Mouse (Mus musculus) inflammation-experienced regulatory T-cells (primary cell): Measurements from ENCODE around the gene Hist1h4k. TPM values are rescaled to one million over a fixed set of nuclear protein-coding genes. Genes with fewer than 3 reads are reported as not detected.

Source experiments
- polyA plus RNA-seq, 2 experiments: library from polyadenylated mRNA; unstranded; fragments of 100-300 nt; shearing (Covaris generic); gene quantifications; one replicate each; pipeline ENCODE4 v1.2.1; 2017

Hist1h4k gene
- polyA plus RNA-seq, result 10 to 100 TPM in 1 of 2 experiments, 1 to 10 TPM in 1; 4.7 to 30.8 TPM

GRCm38 (mm10) chr13:21750159-21751017 lies at the start of gene Hist1h4k:
TSS of gene Hist1h4k (minus strand) at chr13:21750505.

GRCm38 (mm10) chr13:21786899-21787629 lies 36.8 kb upstream of the Hist1h4k start, which contains the start of the genes Hist1h2an and Hist1h2bp:
TSS of gene Hist1h2an (minus strand) at chr13:21787218.
TSS of gene Hist1h2bp (plus strand) at chr13:21787461.

GRCm38 (mm10) chr13:21783255-21783617 lies 32.9 kb upstream of the Hist1h4k start, which contains the start of gene Hist1h3i:
TSS of gene Hist1h3i (minus strand) at chr13:21783370.

GRCm38 (mm10) chr13:21779767-21780731 lies 29.7 kb upstream of the Hist1h4k start, which contains the start of gene Hist1h1b:
TSS of gene Hist1h1b (minus strand) at chr13:21780625.

GRCm38 (mm10) chr13:21753524-21754285 lies 3.4 kb upstream of the Hist1h4k start, which contains the start of the genes Hist1h2ak and Hist1h2bn:
TSS of gene Hist1h2ak (minus strand) at chr13:21753827.
TSS of gene Hist1h2bn (plus strand) at chr13:21754123.

GRCm38 (mm10) chr13:21734906-21735767 lies 15.2 kb downstream of the Hist1h4k start, which contains the start of gene Hist1h4j:
TSS of gene Hist1h4j (plus strand) at chr13:21735064.

GRCm38 (mm10) chr13:21721757-21722372 lies 28.4 kb downstream of the Hist1h4k start, which contains the start of gene Hist1h2bm:
TSS of gene Hist1h2bm (plus strand) at chr13:21722044.

GRCm38 (mm10) chr13:21717397-21718357 lies 32.6 kb downstream of the Hist1h4k start, which contains the start of gene Hist1h3h:
TSS of gene Hist1h3h (plus strand) at chr13:21717659.

GRCm38 (mm10) chr13:21715864-21716539 lies 34.3 kb downstream of the Hist1h4k start, which contains the start of the genes Hist1h2bl and Hist1h2ai:
TSS of gene Hist1h2bl (minus strand) at chr13:21716143.
TSS of gene Hist1h2ai (plus strand) at chr13:21716422.

Other genes starting within 250 kb of the Hist1h4k start
- gene Gm11273, start 249.1 kb downstream of the Hist1h4k start, polyA plus RNA-seq, result 10 to 100 TPM; 10.6 to 16.4 TPM
- 10 to 100 TPM in 1 of 2 experiments, 1 to 10 TPM in 1; 7.6 to 12.8 TPM for gene Zkscan8, start 219.4 kb downstream of the Hist1h4k start, polyA plus RNA-seq
- gene Olfr1366, start 207.7 kb downstream of the Hist1h4k start, polyA plus RNA-seq, result not detected
- 1 to 10 TPM in 1 of 2 experiments, under 1 TPM in 1; 0.95 to 2.1 TPM for gene Olfr1535, start 190.6 kb downstream of the Hist1h4k start, polyA plus RNA-seq
- not detected for gene Olfr1364, start 168.7 kb downstream of the Hist1h4k start, polyA plus RNA-seq
- not detected for gene Olfr1362, start 136.5 kb downstream of the Hist1h4k start, polyA plus RNA-seq
- gene Olfr11, start 108.0 kb downstream of the Hist1h4k start, polyA plus RNA-seq, result not detected
- gene Olfr1361, start 87.1 kb downstream of the Hist1h4k start, polyA plus RNA-seq, result under 1 TPM in 1 of 2 experiments, not detected in 1; 0.60 TPM
- gene Olfr1360, start 73.1 kb downstream of the Hist1h4k start, polyA plus RNA-seq, result under 1 TPM in 1 of 2 experiments, not detected in 1; 0.21 TPM
- gene Olfr1359, start 52.4 kb downstream of the Hist1h4k start, polyA plus RNA-seq, result under 1 TPM in 1 of 2 experiments, not detected in 1; 0.71 TPM
- gene Hist1h2bl, start 34.4 kb downstream of the Hist1h4k start, polyA plus RNA-seq, result 1 to 10 TPM in 1 of 2 experiments, not detected in 1; 1.4 TPM
- 10 to 100 TPM; 14.1 to 15.1 TPM for gene Hist1h2ai, start 34.1 kb downstream of the Hist1h4k start, polyA plus RNA-seq
- gene Hist1h3h, start 32.8 kb downstream of the Hist1h4k start, polyA plus RNA-seq, result 1 to 10 TPM; 1.7 to 2.2 TPM
- gene Hist1h2bm, start 28.5 kb downstream of the Hist1h4k start, polyA plus RNA-seq, result not detected
- under 1 TPM in 1 of 2 experiments, not detected in 1; 0.34 TPM for gene Hist1h4j, start 15.4 kb downstream of the Hist1h4k start, polyA plus RNA-seq
- gene Hist1h2ak, start 3.3 kb upstream of the Hist1h4k start, polyA plus RNA-seq, result 1 to 10 TPM; 2.4 to 8.2 TPM
- gene Hist1h2bn, start 3.6 kb upstream of the Hist1h4k start, polyA plus RNA-seq, result 1 to 10 TPM; 3.2 to 5.7 TPM
- 1 to 10 TPM; 2.0 to 3.3 TPM for gene Hist1h1b, start 30.1 kb upstream of the Hist1h4k start, polyA plus RNA-seq
- gene Hist1h3i, start 32.9 kb upstream of the Hist1h4k start, polyA plus RNA-seq, result 1 to 10 TPM in 1 of 2 experiments, not detected in 1; 1.5 TPM
- 1 to 10 TPM; 2.5 to 3.2 TPM for gene Hist1h2an, start 36.7 kb upstream of the Hist1h4k start, polyA plus RNA-seq
- 1 to 10 TPM in 1 of 2 experiments, not detected in 1; 1.6 TPM for gene Hist1h2bp, start 37.0 kb upstream of the Hist1h4k start, polyA plus RNA-seq
- 10 to 100 TPM in 1 of 2 experiments, 1 to 10 TPM in 1; 7.5 to 13.4 TPM for gene Hist1h2bq, start 59.7 kb upstream of the Hist1h4k start, polyA plus RNA-seq
- not detected for gene Hist1h2ao, start 60.0 kb upstream of the Hist1h4k start, polyA plus RNA-seq
- 10 to 100 TPM; 42.5 to 43.7 TPM for gene Hist1h4m, start 61.2 kb upstream of the Hist1h4k start, polyA plus RNA-seq
- gene Hist1h4n, start 81.7 kb upstream of the Hist1h4k start, polyA plus RNA-seq, result 10 to 100 TPM; 22.4 to 34.7 TPM
- 100 to 1,000 TPM; 128 to 153 TPM for gene Hist1h2ap, start 83.0 kb upstream of the Hist1h4k start, polyA plus RNA-seq
- gene Hist1h2br, start 83.2 kb upstream of the Hist1h4k start, polyA plus RNA-seq, result 10 to 100 TPM in 1 of 2 experiments, 1 to 10 TPM in 1; 7.3 to 14.5 TPM
- gene Zfp184, start 194.6 kb upstream of the Hist1h4k start, polyA plus RNA-seq, result under 1 TPM in 1 of 2 experiments, not detected in 1; 0.36 TPM
- gene Pom121l2, start 230.7 kb upstream of the Hist1h4k start, polyA plus RNA-seq, result not detected